Mouse (Mus musculus) limb, embryonic 10.5 days (tissue): ENCODE results near the gene Nck1. TPM values are rescaled to one million over a fixed set of nuclear protein-coding genes. Genes with fewer than 3 reads are reported as not detected.
A peak's percentile ranks its signal among the peaks of the same experiment; 100 is the strongest.

Experiments used
- DNase-seq: peaks from one replicate; pipeline ENCODE4 v3.0.0-alpha.2; 2017; ENCODE audit warnings: low spot score
- H3K27ac ChIP-seq: fragments of 300-500 bp; sonication (generic); 2 replicates; pipeline ENCODE4 v1.5.1; 2016; ENCODE audit warnings: mild to moderate bottlenecking
- H3K27me3 ChIP-seq: fragments of 300-500 bp; sonication (generic); 2 replicates; pipeline ENCODE4 v1.6.1; 2016; ENCODE audit warnings: low read depth, mild to moderate bottlenecking; ENCODE audit not compliant: poor library complexity, severe bottlenecking
- H3K36me3 ChIP-seq: fragments of 300-500 bp; sonication (generic); 2 replicates; pipeline ENCODE4 v1.6.1; 2016; ENCODE audit warnings: mild to moderate bottlenecking, moderate library complexity
- H3K4me1 ChIP-seq: fragments of 300-500 bp; sonication (generic); 2 replicates; pipeline ENCODE4 v1.6.1; 2016
- H3K4me3 ChIP-seq: fragments of 300-500 bp; sonication (generic); 2 replicates; pipeline ENCODE4 v1.5.1; 2016; ENCODE audit warnings: mild to moderate bottlenecking, moderate library complexity
- H3K9me3 ChIP-seq: fragments of 300-500 bp; sonication (generic); replicated peaks from 2 replicates; pipeline ENCODE4 v1.6.1; 2016; ENCODE audit warnings: mild to moderate bottlenecking
- WGBS: fragments of 180-500 bp; shearing (Covaris S2); methylation state at CpG from one replicate; pipeline ENCODE4 v1.1.7; 2016; 5-methylcytosine and 5-hydroxymethylcytosine counted together
- polyA plus RNA-seq: library from polyadenylated mRNA; unstranded; fragments of >200 nt; fragmentation: Nextera tagmentation; extraction: Ambion mirVana; gene quantifications from 2 replicates; pipeline ENCODE4 v1.2.1, GENCODE M21; 2016

Nck1 gene
- polyA plus RNA-seq, 1 experiment from 2014 or later = 66.3 TPM

- WGBS = 75% methylated on average over 2 of the region's 2 CpGs
- no peaks in the 10 kb centered on the region for H3K9me3 ChIP-seq
- no peaks in the 10 kb centered on the region for H3K4me1 ChIP-seq
- no peaks in the 10 kb centered on the region for H3K36me3 ChIP-seq
- no peaks in the 10 kb centered on the region for H3K27me3 ChIP-seq
- H3K27ac ChIP-seq = no peak overlapping the region
- H3K4me3 ChIP-seq = no peak overlapping the region
- DNase-seq = no peak
Observed at GRCm38 (mm10) chr9:100522029-100522428, 23.9 kb downstream of the Nck1 start.

- Histone ChIP-seq H3K4me1 (no peaks in the 10 kb centered on the region), H3K4me3 (no peak overlapping the region), H3K9me3 (no peaks in the 10 kb centered on the region), H3K27ac (no peak overlapping the region), H3K27me3 (no peaks in the 10 kb centered on the region), H3K36me3 (no peaks in the 10 kb centered on the region)
- 5% methylated on average over 2 of the region's 2 CpGs for WGBS
- peak; percentile 39 for DNase-seq
Observed at GRCm38 (mm10) chr9:100520586-100520985, 25.3 kb downstream of the Nck1 start.

- H3K9me3 ChIP-seq = no peaks in the 10 kb centered on the region
- H3K4me3 ChIP-seq = no peak overlapping the region
- no peaks in the 10 kb centered on the region for H3K4me1 ChIP-seq
- no peak overlapping the region for H3K27ac ChIP-seq
- no peaks in the 10 kb centered on the region for H3K36me3 ChIP-seq
- WGBS = 95% methylated on average over 3 of the region's 3 CpGs
- H3K27me3 ChIP-seq = no peaks in the 10 kb centered on the region
- no peak for DNase-seq
Observed at GRCm38 (mm10) chr9:100520012-100520411, 25.9 kb downstream of the Nck1 start.

GRCm38 (mm10) chr9:100507581-100507980 is 38.4 kb downstream of the Nck1 start:
- Histone ChIP-seq H3K36me3 (peaks cover 13% of the 10 kb centered on the region), H3K27ac (no peak overlapping the region)
- WGBS = 89% methylated on average over 2 of the region's 2 CpGs

DNA sequence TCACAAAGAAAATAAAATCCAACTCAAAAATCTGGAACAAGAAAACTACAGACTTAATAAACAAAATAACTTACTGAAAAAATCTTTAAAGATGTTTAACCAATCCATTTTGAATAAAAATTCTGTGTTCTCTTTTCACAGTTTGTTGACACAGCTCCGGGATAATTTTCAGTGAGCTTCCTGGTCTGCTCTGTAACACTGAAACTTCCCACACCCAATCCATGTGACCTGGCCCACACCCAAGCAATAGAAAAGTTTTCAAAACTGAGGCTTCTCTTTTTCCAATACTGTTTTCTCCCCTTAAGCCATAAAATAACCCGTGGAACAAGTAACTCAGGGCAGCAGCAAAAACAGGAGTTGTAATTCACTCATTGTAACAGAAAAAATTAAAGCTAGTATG is 39.3 kb downstream of the Nck1 start:
- Histone ChIP-seq H3K27me3 (no peaks in the 10 kb centered on the region), H3K36me3 (peaks cover 14% of the 10 kb centered on the region), H3K9me3 (no peaks in the 10 kb centered on the region), H3K4me3 (no peak overlapping the region), H3K27ac (no peak overlapping the region), H3K4me1 (peaks cover 7% of the 10 kb centered on the region)
- no peak for DNase-seq
- 82% methylated on average over 2 of the region's 2 CpGs for WGBS

More at GRCm38 (mm10) chr9:100507581-100507980, 38.4 kb downstream of the Nck1 start:
- DNase-seq = no peak
- H3K4me3 ChIP-seq = no peak overlapping the region
- no peaks in the 10 kb centered on the region for H3K9me3 ChIP-seq
- H3K4me1 ChIP-seq = peaks cover 7% of the 10 kb centered on the region
- no peaks in the 10 kb centered on the region for H3K27me3 ChIP-seq

- H3K27ac ChIP-seq = no peak overlapping the region
- WGBS = 93% methylated on average over 4 of the region's 4 CpGs
- DNase-seq = no peak
- no peaks in the 10 kb centered on the region for H3K27me3 ChIP-seq
- no peak overlapping the region for H3K4me3 ChIP-seq
- no peaks in the 10 kb centered on the region for H3K4me1 ChIP-seq
- no peaks in the 10 kb centered on the region for H3K9me3 ChIP-seq
- peaks cover 18% of the 10 kb centered on the region for H3K36me3 ChIP-seq
Observed at GRCm38 (mm10) chr9:100505498-100505897, 40.4 kb downstream of the Nck1 start.

GRCm38 (mm10) chr9:100493611-100494261 is 52.2 kb downstream of the Nck1 start:
- Histone ChIP-seq H3K4me3 (no peak overlapping the region), H3K36me3 (peaks cover 24% of the 10 kb centered on the region), H3K9me3 (no peaks in the 10 kb centered on the region), H3K4me1 (no peaks in the 10 kb centered on the region), H3K27me3 (no peaks in the 10 kb centered on the region), H3K27ac (no peak overlapping the region)
- DNase-seq = no peak
- WGBS = 92% methylated on average over 5 of the region's 5 CpGs

DNA sequence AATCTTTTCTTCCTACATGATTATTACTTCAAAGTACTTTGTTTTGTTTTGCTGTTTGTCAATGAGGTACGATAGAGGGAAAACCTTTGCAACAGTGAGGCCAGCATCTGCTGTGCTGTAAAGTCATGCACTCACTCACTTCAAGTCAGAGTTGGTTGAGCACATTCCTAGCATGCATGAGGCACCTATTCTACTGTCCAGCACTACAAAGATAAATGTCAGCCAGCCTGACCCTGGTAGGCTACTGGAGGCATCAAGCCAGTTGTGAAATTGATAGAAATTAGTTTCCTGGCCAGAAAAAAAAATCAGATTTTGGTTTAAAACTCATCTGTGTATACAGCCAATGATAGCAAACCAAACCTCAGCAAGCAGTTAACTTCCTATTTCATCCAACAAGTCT is 54.5 kb downstream of the Nck1 start:
- 93% methylated on average over 1 of the region's 1 CpGs for WGBS
- Histone ChIP-seq H3K4me1 (no peaks in the 10 kb centered on the region), H3K9me3 (no peaks in the 10 kb centered on the region), H3K36me3 (peaks cover 16% of the 10 kb centered on the region), H3K4me3 (no peak overlapping the region), H3K27me3 (no peaks in the 10 kb centered on the region), H3K27ac (no peak overlapping the region)
- no peak for DNase-seq

DNA sequence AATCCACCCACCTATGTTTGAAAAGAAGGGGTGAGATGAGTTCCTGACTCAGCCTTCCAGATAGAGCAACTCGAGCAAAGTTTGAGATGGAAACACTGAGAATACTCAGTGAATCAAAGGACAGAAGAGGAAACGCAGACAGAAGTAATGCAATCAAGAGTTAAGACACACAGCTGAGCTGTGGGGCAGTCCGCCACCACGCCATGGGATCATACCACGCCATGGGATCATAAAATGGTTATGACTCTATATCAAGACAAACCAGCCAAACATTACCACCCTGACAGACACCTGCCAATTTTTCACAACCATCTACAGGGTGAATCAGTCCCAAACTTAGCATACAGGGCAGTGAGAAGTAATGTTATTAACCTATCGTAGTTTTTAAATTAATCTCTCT is 57.0 kb downstream of the Nck1 start:
- no peak overlapping the region for H3K27ac ChIP-seq
- no peak for DNase-seq
- no peaks in the 10 kb centered on the region for H3K4me1 ChIP-seq
- H3K27me3 ChIP-seq = no peaks in the 10 kb centered on the region
- H3K9me3 ChIP-seq = no peaks in the 10 kb centered on the region
- peaks cover 16% of the 10 kb centered on the region; the same call in 1 of the 2 replicates for H3K36me3 ChIP-seq
- 93% methylated on average over 6 of the region's 6 CpGs for WGBS
- H3K4me3 ChIP-seq = no peak overlapping the region

DNA sequence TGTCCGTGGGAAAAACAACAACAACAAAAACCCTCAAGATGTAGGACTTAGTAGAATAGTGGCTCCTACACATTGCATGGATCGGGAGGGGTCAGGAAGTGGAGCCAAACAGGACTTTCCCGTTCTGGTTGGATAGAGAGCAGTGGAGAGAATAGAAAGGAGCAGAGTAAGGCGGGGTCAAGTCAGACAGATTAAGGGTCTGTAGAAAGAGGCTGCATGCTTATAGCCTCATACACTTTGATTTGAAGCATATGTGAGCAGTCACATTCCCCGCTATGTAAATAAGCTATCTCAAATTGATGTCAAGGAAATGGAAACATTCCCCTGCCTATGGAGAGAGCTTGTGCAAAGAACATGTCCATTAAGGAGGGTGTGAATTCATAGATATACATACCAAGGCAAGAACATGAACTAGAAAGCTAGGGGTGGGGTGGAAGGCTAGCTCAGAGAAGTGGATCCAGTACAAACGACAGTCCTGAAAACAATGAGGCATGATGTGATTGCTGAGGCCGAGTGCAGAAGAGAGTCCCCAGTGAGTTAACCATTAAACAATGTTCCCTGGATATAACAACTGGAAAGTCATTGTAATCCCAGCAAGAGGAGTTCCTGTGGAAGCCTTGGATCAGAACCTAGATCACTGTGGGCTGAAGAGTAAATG is 57.7 kb downstream of the Nck1 start:
- Histone ChIP-seq H3K36me3 (peaks cover 17% of the 10 kb centered on the region; the same call in 1 of the 2 replicates), H3K4me3 (no peak overlapping the region), H3K27me3 (no peaks in the 10 kb centered on the region), H3K4me1 (no peaks in the 10 kb centered on the region), H3K9me3 (no peaks in the 10 kb centered on the region), H3K27ac (no peak overlapping the region)
- WGBS = 81% methylated on average over 7 of the region's 7 CpGs
- DNase-seq = no peak

DNA sequence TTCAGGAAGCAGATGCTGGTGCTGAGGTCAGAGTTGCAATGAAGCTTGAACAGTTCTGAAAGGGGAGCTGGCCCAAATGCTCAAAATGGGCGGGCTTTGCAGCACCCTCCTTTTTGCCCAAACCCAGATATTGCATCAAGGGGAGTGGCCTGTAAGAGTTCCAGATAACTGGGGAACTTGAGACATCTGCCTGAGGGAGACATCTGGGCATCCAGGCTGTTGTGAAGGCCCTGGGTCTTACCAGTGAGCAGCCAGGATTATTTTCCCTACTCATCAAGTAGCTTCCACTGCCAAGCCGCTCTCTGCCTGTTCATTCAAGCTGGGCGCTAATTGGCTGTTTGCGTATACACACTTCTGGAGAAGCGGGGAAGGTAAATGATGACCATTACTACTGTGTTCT is 59.5 kb downstream of the Nck1 start, which contains the start of gene Il20rb:
Gene Il20rb, minus strand, starts transcription at position 358 of the 400 bp plus-strand sequence.
- 87% methylated on average over 5 of the region's 5 CpGs for WGBS
- no peak within 1 kb of the TSS for H3K4me3 ChIP-seq
- H3K9me3 ChIP-seq = no peaks in the 10 kb centered on the region
- H3K27ac ChIP-seq = no peak within 1 kb of the TSS
- H3K27me3 ChIP-seq = no peaks in the 10 kb centered on the region
- H3K4me1 ChIP-seq = no peaks in the 10 kb centered on the region
- no peak for DNase-seq
- H3K36me3 ChIP-seq = peaks cover 17% of the 10 kb centered on the region; the same call in 1 of the 2 replicates

- 90% methylated on average over 5 of the region's 5 CpGs for WGBS
Observed at GRCm38 (mm10) chr9:100483318-100483717, 62.6 kb downstream of the Nck1 start.

DNA sequence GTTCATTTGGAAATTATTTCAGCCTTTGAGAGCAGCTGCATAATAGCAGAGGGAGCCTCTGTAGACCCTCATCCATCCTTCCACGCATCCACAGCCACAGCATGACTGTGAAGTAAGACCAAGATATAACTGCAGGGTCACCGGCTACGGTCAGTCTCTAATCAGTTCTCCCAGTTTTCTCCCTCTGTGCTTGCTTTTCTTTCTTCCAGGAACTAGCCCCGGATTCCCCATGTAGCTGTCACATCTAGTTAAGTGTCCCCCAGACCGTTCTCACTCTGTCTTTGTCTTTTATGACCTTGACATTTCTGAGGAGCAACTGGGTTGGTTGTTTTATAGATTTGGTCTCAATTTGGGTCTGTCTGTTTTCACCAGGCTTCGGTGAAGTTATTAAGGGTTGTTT is 64.3 kb downstream of the Nck1 start:
- WGBS = 74% methylated on average over 6 of the region's 6 CpGs
- no peaks in the 10 kb centered on the region for H3K9me3 ChIP-seq
- no peak overlapping the region for H3K27ac ChIP-seq
- peaks cover 11% of the 10 kb centered on the region; the same call in 1 of the 2 replicates for H3K36me3 ChIP-seq
- no peaks in the 10 kb centered on the region for H3K4me1 ChIP-seq
- H3K27me3 ChIP-seq = no peaks in the 10 kb centered on the region
- DNase-seq = no peak
- no peak overlapping the region for H3K4me3 ChIP-seq

More at GRCm38 (mm10) chr9:100483318-100483717, 62.6 kb downstream of the Nck1 start:
- Histone ChIP-seq H3K4me3 (no peak overlapping the region), H3K36me3 (peaks cover 13% of the 10 kb centered on the region; the same call in 1 of the 2 replicates), H3K27me3 (no peaks in the 10 kb centered on the region), H3K27ac (no peak overlapping the region), H3K4me1 (no peaks in the 10 kb centered on the region), H3K9me3 (no peaks in the 10 kb centered on the region)
- DNase-seq = no peak
